Mouse (Mus musculus) liver, postnatal 0 days (tissue): ENCODE results near the gene Stat4. TPM values are rescaled to one million over a fixed set of nuclear protein-coding genes. Genes with fewer than 3 reads are reported as not detected.

Experiments
- ATAC-seq: fragments of 200-750 bp; cut with Nextera tagmentation; 2 replicates; pipeline ENCODE4 v1.8.0; 2017; ENCODE audit warnings: mild to moderate bottlenecking, moderate library complexity
- DNase-seq: peaks from one replicate; pipeline ENCODE4 v3.0.0-alpha.2; 2016
- H3K27ac ChIP-seq: fragments of 300-500 bp; sonication (generic); 2 replicates; pipeline ENCODE4 v1.5.1; 2014; ENCODE audit warnings: antibody characterized with exemption, moderate library complexity, mild to moderate bottlenecking, low read depth
- H3K27me3 ChIP-seq: fragments of 300-500 bp; sonication (generic); 2 replicates; pipeline ENCODE4 v1.6.1; 2014; ENCODE audit warnings: low read length, control low read depth, mixed read lengths; ENCODE audit not compliant: insufficient read depth
- H3K36me3 ChIP-seq: fragments of 300-500 bp; sonication (generic); replicated peaks from 2 replicates; pipeline ENCODE4 v1.6.1; 2014; ENCODE audit warnings: mild to moderate bottlenecking, control low read depth, low read length, moderate library complexity, mixed read lengths; ENCODE audit not compliant: insufficient read depth
- H3K4me1 ChIP-seq: fragments of 300-500 bp; sonication (generic); 2 replicates; pipeline ENCODE4 v1.6.1; 2014; ENCODE audit warnings: antibody characterized with exemption, mild to moderate bottlenecking, control low read depth; ENCODE audit not compliant: insufficient read depth
- H3K4me2 ChIP-seq: fragments of 300-500 bp; sonication (generic); 2 replicates; pipeline ENCODE4 v1.6.1; 2014; ENCODE audit warnings: low read depth, mild to moderate bottlenecking, low read length, moderate library complexity, mixed read lengths
- H3K4me3 ChIP-seq: fragments of 300-500 bp; sonication (generic); 2 replicates; pipeline ENCODE4 v1.5.1; 2014; ENCODE audit warnings: low read depth, low read length
- H3K9ac ChIP-seq: fragments of 300-500 bp; sonication (generic); replicated peaks from 2 replicates; pipeline ENCODE4 v1.6.1; 2014; ENCODE audit warnings: mild to moderate bottlenecking, moderate library complexity
- H3K9me3 ChIP-seq: fragments of 300-500 bp; sonication (generic); 2 replicates; pipeline ENCODE4 v1.6.1; 2016; ENCODE audit warnings: mild to moderate bottlenecking, control low read depth, low read length, mixed read lengths
- CTCF ChIP-seq: sonication (generic); IDR thresholded peaks from 2 replicates; pipeline ENCODE4 v1.5.1; 2016; ENCODE audit warnings: antibody characterized with exemption, low read depth
- EP300 ChIP-seq: IDR thresholded peaks from 2 replicates; pipeline ENCODE4 v1.6.1; 2016; ENCODE audit warnings: antibody characterized with exemption, low read depth, mild to moderate bottlenecking
- WGBS: fragments of 180-500 bp; shearing (Covaris S2); extraction: QIAGEN DNeasy Blood & Tissue Kit; methylation state at CpG from one replicate; pipeline ENCODE4 v1.1.7; 2014; ENCODE audit not compliant: insufficient replicate concordance; 5-methylcytosine and 5-hydroxymethylcytosine counted together
- polyA plus RNA-seq: library from polyadenylated mRNA; unstranded; fragments of >200 nt; fragmentation: Nextera tagmentation; extraction: Ambion mirVana; gene quantifications from 2 replicates; pipeline ENCODE4 v1.2.1, GENCODE M21; 2015

Gene Stat4
- 1.1 and 1.4 TPM in 2 replicates for polyA plus RNA-seq

DNA sequence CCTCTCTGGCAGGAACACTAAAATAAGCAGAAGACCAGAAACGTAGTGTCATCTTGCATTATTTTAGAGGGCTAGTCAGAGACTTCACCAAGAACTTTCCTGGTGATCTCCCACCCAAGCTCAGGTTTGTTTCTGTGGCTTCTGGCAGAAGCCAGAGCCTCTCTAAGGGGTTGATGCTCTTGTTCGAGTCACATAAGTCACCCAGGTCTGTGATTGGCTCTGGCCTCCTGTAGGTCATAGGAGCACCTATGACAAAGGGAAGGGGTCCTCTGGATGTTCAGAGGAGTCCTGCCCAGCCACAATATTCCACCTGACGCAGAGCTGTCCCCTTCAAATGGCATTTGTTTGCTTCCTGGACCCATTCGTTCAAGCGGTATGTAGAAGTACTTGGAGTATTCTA is at the start of gene Stat4:
Gene Stat4, plus strand, starts transcription at position 301 of the 400 bp plus-strand sequence.
- no peak for TF ChIP-seq EP300
- no peak for TF ChIP-seq CTCF
- H3K4me2 ChIP-seq: no peak within 1 kb of the TSS
- WGBS: 71% methylated on average over 5 of the region's 5 CpGs
- no peaks in the 10 kb centered on the region for H3K4me1 ChIP-seq
- DNase-seq: no peak
- ATAC-seq: no peak
- H3K27me3 ChIP-seq: no peaks in the 10 kb centered on the region
- no peak within 1 kb of the TSS for H3K4me3 ChIP-seq
- H3K27ac ChIP-seq: no peak within 1 kb of the TSS
- H3K36me3 ChIP-seq: no peaks in the 10 kb centered on the region
- no peak within 1 kb of the TSS for H3K9ac ChIP-seq
- H3K9me3 ChIP-seq: no peaks in the 10 kb centered on the region

DNA sequence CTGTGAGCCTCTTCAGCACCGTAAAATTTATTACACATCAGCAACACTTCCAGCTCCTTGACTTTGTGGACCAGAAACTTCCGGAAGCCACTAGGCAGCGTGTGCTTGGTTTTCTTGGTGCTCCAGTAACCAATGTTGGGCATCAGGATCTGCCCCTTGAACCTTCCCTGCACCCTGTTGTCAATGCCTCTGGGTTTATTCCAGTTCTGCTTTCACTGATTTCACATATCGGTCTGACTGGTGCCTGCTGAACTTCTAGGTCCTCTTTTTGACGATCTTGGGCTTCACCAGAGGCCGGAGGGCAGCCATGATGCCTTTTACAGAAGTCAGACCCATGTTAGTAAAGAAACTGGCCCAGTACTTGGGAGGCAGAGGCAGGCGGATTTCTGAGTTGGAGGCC is 48.6 kb upstream of the Stat4 start:
- no peaks in the 10 kb centered on the region for H3K36me3 ChIP-seq
- no peak overlapping the region for H3K27ac ChIP-seq
- TF ChIP-seq CTCF (no peak), EP300 (no peak)
- DNase-seq (no peak), ATAC-seq (no peak)
- H3K4me2 ChIP-seq: no peak overlapping the region
- H3K27me3 ChIP-seq: no peaks in the 10 kb centered on the region
- WGBS: 72% methylated on average over 7 of the region's 7 CpGs
- no peak overlapping the region for H3K9ac ChIP-seq
- peaks cover 10% of the 10 kb centered on the region; the same call in 1 of the 2 replicates for H3K4me1 ChIP-seq
- H3K9me3 ChIP-seq: no peaks in the 10 kb centered on the region
- no peak overlapping the region for H3K4me3 ChIP-seq

DNA sequence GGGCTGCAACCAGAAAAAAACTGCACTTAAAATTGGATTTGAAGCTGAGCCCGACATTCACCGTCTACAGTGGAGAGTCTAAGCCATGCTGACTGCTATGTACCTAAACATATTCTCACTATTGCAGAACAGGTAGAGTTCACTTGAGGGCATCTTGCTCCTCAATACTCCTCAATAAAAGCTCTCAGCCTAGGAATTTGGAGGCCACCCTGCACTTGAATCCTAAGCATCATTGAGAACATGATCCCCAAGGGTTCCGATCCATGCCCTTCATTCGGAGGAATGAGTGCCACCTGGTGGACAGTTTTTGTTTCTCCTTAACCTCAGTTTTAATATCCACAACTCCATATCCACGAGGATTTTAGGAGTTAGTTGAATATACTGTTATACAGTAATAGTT is 42.2 kb upstream of the Stat4 start:
- peak; percentile 50 for DNase-seq
- TF ChIP-seq EP300: no peak
- TF ChIP-seq CTCF: peak; percentile 78
- no peak overlapping the region for H3K27ac ChIP-seq
- WGBS: 42% methylated on average over 5 of the region's 5 CpGs
- H3K9me3 ChIP-seq: no peaks in the 10 kb centered on the region
- no peak overlapping the region for H3K9ac ChIP-seq
- H3K4me3 ChIP-seq: no peak overlapping the region
- no peaks in the 10 kb centered on the region for H3K4me1 ChIP-seq
- no peak for ATAC-seq
- H3K36me3 ChIP-seq: no peaks in the 10 kb centered on the region
- no peak overlapping the region for H3K4me2 ChIP-seq
- H3K27me3 ChIP-seq: no peaks in the 10 kb centered on the region

DNA sequence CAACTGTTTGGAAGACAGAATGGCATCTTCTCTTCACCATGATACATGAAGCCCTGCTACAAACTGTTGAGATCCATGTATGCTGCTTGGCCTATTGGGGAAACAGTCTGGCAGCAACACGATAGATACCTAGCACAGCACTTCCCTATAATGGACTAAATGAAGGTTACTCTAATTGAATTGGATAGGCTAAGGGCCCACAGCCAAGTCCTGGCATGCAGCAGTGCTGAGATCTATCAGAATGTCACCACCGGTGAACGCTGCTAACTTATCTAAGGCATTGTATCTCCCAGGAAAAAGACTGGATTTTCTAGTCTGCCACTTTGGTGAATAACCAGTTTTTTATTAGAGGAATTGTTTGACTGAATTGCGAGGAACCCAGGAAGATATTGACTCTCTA is 39.8 kb upstream of the Stat4 start:
- H3K4me2 ChIP-seq: no peak overlapping the region
- WGBS: 79% methylated on average over 4 of the region's 4 CpGs
- DNase-seq: no peak
- H3K27me3 ChIP-seq: no peaks in the 10 kb centered on the region
- H3K4me3 ChIP-seq: no peak overlapping the region
- TF ChIP-seq CTCF (no peak), EP300 (no peak)
- no peaks in the 10 kb centered on the region for H3K9me3 ChIP-seq
- no peaks in the 10 kb centered on the region for H3K4me1 ChIP-seq
- ATAC-seq: no peak
- no peak overlapping the region for H3K27ac ChIP-seq
- no peaks in the 10 kb centered on the region for H3K36me3 ChIP-seq
- no peak overlapping the region for H3K9ac ChIP-seq

DNA sequence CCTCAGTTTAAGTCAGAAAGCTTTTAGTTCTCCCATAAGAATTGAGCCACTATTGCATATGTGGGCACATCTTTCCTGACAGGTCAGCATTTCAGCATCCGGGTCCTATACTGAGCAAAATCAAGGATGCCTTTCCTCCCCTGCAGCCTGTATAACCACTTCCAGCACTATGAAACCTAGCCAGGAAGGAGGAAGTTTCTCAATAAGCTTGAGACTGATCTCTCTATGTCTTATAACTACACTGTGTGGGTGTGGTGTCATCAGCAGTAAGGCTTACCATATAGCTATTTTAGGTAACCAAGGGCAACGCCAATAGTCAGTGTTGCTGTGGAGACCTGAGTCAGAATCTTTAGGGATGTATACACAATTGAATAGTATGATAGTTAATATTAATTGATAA is 22.3 kb upstream of the Stat4 start:
- 65% methylated on average over 2 of the region's 2 CpGs for WGBS
- Histone ChIP-seq H3K4me2 (no peak overlapping the region), H3K9me3 (no peaks in the 10 kb centered on the region), H3K4me1 (no peaks in the 10 kb centered on the region), H3K36me3 (no peaks in the 10 kb centered on the region), H3K27ac (no peak overlapping the region), H3K4me3 (no peak overlapping the region), H3K27me3 (no peaks in the 10 kb centered on the region), H3K9ac (no peak overlapping the region)
- DNase-seq (no peak), ATAC-seq (no peak)
- TF ChIP-seq CTCF (no peak), EP300 (no peak)

DNA sequence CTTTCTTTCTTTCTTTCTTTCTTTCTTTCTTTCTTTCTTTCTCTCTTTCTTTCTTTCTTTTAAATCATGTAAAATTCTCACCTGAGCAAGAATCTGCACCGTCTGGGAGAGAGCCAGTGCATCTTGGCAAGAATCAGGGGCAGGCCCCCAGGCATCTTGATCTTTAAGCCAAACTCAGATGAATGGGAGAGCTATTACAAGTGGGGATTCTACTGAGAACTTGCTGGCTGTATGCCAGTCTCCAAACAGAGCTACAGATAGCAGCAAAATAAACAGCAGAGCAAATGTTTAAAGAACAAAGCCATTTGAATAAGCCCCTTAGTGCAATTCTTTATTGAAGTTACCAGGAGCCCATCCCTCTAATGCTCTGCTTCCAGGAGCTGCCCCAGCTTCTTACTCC is 18.0 kb upstream of the Stat4 start:
- TF ChIP-seq EP300 (no peak), CTCF (no peak)
- no peak overlapping the region for H3K4me2 ChIP-seq
- no peaks in the 10 kb centered on the region for H3K27me3 ChIP-seq
- no peaks in the 10 kb centered on the region for H3K36me3 ChIP-seq
- no peaks in the 10 kb centered on the region for H3K9me3 ChIP-seq
- no peak overlapping the region for H3K4me3 ChIP-seq
- ATAC-seq (no peak), DNase-seq (no peak)
- H3K27ac ChIP-seq: no peak overlapping the region
- H3K4me1 ChIP-seq: no peaks in the 10 kb centered on the region
- no peak overlapping the region for H3K9ac ChIP-seq
- 53% methylated on average over 1 of the region's 1 CpGs for WGBS

DNA sequence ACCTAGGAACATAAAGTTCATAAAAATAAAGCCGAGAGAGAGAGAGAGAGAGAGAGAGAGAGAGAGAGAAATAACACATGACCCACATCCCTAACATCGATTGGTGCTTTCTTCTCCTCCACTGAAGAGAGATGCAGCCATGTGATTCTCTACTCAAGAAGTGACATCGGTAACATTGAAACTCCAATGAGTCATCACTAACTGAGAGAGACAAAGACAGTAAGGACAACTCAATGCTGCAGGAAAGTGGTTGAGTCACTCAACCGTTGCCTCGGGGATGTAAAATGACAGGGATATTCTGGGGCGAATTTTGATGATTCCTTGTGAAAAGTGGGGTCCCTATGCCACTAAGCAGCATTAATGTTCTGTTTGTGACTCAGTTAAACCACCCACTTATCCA is 16.8 kb upstream of the Stat4 start:
- H3K9me3 ChIP-seq: no peaks in the 10 kb centered on the region
- ATAC-seq: no peak
- no peaks in the 10 kb centered on the region for H3K36me3 ChIP-seq
- no peaks in the 10 kb centered on the region for H3K4me1 ChIP-seq
- H3K4me2 ChIP-seq: no peak overlapping the region
- no peak overlapping the region for H3K27ac ChIP-seq
- 62% methylated on average over 6 of the region's 6 CpGs for WGBS
- no peak for DNase-seq
- no peak overlapping the region for H3K9ac ChIP-seq
- no peaks in the 10 kb centered on the region for H3K27me3 ChIP-seq
- no peak for TF ChIP-seq CTCF
- no peak for TF ChIP-seq EP300
- H3K4me3 ChIP-seq: no peak overlapping the region
